Mouse (Mus musculus): Measurements from ENCODE around the gene Gm20695.
"Not testable (repeated sequence)": the region's sequence is repeated elsewhere in the genome, so short reads cannot be mapped to it uniquely, and the experiment has no call there.

Gene Gm20695

DNA sequence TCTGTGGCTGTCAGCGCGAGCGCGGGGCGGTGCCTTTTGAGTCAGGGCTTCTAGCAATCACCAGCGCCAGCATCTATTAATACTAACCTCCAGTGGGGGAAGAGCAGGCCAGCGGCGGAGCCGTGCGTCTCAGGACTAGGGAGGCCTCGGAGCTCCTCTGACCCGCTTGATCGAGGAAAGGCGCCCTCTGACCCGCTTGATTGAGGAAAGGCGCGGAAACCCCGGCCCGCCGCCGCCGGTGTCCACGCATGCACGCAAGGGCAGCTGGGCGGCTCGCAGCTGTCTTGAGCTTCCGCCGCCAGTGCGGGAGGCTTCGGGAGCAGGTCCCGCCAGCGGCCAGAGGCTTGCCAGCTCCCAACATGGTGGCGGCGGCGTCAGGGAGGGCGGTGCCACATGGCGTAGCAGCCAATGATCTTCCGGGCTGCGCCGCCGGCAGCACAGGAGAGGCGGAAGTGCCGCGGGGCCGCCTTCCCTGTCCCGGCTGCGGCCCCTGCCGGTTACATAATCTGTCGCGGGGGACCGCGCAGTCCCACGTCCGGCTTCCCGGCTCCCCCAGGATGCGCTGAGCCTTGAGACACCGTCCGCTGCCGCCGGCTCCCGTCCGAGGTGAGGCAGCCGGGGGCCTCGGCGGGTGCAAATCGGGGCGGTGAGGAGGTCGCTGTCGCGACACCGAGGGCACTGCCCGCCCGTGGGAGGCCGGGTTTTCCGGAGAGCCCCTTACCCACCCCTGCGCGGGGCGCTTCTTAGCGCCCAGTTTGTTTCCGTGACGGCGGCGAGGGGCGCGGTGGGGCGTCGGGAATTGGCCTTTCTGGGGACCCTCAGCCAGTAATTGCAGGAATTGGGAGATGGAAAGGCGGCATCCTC is at the start of gene Gm20695, which contains the start of gene Zfp597:
Gm20695 (plus strand) TSS at position 448 of the 864 bp plus-strand sequence.
Zfp597 (minus strand) TSS at position 361 of the 864 bp plus-strand sequence.
- DNase-seq (ENCODE audit: extremely low read depth, low read depth): peak; percentile 70

GRCm38 (mm10) chr16:3835461-3835860 is 49.0 kb upstream of the Gm20695 start:
- no peak for DNase-seq (ENCODE audit: extremely low read depth, low read depth)

GRCm38 (mm10) chr16:3839157-3839885 is 45.1 kb upstream of the Gm20695 start:
- DNase-seq (ENCODE audit: extremely low read depth, low read depth): no peak

- no peak for DNase-seq (ENCODE audit: extremely low read depth, low read depth)
Measured at GRCm38 (mm10) chr16:3842989-3843388, 41.5 kb upstream of the Gm20695 start.

DNA sequence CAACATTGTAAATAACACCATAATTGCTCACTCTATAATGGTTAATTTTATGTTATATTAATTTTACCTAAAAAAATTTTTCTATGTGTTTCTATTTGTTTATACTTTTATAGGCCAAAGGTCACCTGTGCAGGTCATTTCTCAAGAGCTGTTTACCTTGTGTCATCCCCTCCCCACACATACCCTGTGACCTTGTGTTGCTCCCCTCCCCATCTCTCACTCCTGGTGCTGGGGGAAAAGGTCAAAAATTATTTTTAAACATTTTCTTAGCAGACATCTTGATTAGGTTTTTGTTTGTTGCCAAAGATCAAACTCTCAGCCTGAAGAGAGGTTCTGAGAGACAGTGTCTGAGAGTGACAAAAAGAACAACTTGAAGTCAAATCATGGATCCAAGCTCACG is 40.7 kb upstream of the Gm20695 start:
- no peak for DNase-seq (ENCODE audit: extremely low read depth, low read depth)

- DNase-seq (ENCODE audit: extremely low read depth, low read depth): peak; percentile 94
Measured at GRCm38 (mm10) chr16:3846711-3847518, 37.5 kb upstream of the Gm20695 start, which contains the start of gene Zfp174. Gene Zfp174 (plus strand): TSS chr16:3847268.

DNA sequence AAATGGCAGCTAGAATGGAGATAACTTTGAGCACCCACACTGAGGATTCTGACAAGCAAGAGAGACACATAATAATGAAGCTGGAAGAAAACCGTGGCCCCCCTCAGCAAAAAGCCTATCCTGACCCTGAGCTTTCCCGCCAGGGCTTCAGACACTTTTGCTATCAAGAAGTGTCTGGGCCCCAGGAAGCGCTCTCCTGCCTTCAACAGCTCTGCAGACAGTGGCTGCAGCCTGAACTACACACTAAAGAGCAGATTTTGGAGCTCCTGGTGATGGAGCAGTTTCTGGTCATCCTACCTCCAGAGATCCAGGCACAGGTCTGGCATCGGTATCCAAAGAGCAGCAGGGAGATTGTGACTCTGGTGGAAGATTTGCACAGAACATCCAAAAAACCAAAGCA is 36.6 kb upstream of the Gm20695 start:
- DNase-seq (ENCODE audit: extremely low read depth, low read depth): no peak

DNA sequence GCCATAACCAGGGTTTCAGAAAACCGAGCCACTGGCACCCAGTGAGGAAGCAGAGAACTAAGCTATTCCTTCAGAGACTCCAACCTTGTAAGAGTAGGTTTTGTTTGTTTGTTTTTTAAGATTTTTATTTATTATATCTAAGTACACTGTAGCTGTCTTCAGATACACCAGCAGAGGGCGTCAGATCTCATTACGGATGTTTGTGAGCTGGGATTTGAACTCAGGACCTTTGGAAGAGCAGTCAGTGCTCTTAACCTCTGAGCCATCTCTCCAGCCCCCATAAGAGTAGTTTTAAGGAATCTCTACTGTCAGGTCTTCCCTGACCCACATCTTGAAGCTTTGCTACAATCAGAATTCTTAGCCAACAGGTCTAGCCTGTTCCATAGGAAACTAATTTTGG is 36.0 kb upstream of the Gm20695 start:
- DNase-seq (ENCODE audit: extremely low read depth, low read depth): no peak

- DNase-seq (ENCODE audit: extremely low read depth, low read depth): not testable (repeated sequence)
Measured at GRCm38 (mm10) chr16:3851301-3851700, 33.1 kb upstream of the Gm20695 start.

DNA sequence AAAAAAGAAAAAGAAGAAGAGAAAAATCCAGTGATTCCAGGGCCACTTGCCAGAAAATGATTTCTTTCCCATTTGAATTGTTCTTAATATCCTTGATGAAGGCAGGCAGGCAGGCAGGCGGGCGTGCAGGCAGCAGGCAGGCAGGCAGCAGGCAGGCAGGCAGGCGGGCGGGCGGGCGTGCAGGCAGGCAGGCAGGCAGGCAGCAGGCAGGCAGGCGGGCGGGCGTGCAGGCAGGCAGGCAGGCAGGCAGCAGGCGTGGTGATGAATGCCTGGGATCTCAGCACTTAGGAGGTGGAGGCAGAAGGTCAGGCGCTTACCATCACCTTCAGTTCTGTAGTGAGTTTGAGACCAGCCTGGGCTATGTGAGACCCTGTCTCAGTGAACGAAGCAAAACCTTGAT is 31.9 kb upstream of the Gm20695 start:
- no peak for DNase-seq (ENCODE audit: extremely low read depth, low read depth)

DNA sequence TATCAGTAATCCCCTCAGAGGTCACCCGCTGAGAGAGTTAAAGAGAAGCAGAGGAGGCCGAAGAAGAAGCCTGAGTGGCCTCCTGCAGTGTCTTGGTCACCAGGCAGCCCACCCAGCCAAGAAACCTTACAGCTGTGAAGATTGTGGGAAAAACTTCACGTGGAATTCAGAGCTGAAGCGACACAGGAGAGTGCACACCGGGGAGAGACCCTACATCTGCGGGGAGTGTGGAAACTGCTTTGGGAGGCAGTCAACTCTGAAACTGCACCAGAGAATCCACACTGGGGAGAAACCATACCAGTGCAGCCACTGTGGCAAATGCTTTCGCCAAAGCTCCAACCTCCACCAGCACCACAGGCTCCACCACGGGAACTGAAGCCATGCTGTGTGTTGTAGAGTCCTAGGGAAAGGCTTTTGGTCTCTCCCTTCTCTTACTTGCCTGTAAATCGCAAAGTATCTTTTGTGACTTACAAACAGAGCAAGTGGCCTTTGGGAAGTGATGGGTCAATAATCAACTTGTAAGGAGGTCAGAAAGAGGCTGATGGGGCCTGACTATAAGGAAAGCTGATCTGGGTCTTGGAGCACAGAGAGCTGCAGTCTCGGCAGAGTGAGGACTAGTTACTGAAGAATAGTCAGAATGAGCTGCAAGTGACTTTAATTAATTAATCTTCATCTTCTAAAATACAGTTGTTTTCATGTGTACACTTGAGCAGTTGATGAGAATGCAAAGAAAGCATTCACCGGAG is 29.8 kb upstream of the Gm20695 start:
- DNase-seq (ENCODE audit: extremely low read depth, low read depth): no peak

- DNase-seq (ENCODE audit: extremely low read depth, low read depth): peak; percentile 18
Measured at GRCm38 (mm10) chr16:3855776-3856175, 28.7 kb upstream of the Gm20695 start.

GRCm38 (mm10) chr16:3859254-3859653 is 25.2 kb upstream of the Gm20695 start:
- DNase-seq (ENCODE audit: extremely low read depth, low read depth): no peak

GRCm38 (mm10) chr16:3871815-3872214 is 12.6 kb upstream of the Gm20695 start:
- DNase-seq (ENCODE audit: extremely low read depth, low read depth): no peak

DNA sequence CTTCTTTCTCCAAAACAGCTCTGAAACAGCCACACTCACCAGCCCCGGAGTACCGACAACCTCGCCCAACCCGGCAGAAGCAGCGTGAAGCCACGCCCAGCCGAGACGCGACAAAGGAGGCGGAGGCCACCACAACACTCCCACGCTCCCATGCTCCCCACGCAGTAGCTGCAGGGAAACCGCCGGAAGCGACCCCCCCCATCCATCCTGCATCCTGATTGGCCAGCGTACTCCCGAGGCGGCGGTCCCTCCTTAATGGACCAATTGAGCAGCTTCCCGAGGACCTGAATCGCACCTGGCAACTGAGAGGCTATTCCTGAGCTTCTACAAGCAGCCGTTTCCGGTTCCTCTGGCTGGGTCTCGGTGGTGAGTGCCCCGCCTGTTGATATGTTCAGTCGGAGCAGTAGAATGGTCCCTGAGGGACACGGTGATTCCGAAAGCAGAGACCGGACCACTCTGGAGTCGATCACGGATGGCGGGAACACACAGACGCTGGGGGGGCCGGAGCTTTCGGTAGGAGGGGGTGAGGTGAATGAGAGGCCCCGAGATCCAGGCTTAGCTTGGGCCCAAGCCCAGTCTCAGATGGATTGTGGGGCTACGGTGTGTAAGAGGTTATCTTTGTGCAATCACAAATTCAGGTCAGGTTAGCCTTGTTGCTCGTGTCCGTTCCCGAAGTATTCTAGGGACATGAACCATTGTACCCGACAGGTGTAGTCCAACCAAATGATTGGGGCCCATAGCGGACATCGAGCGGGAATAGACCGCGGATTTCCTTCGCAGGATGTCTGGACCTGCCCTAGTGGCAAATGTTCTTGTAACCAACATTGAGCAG is 12.0 kb upstream of the Gm20695 start, which contains the start of gene Naa60:
Naa60 (plus strand) TSS at position 160 of the 832 bp plus-strand sequence.
- DNase-seq (ENCODE audit: extremely low read depth, low read depth): no peak

DNA sequence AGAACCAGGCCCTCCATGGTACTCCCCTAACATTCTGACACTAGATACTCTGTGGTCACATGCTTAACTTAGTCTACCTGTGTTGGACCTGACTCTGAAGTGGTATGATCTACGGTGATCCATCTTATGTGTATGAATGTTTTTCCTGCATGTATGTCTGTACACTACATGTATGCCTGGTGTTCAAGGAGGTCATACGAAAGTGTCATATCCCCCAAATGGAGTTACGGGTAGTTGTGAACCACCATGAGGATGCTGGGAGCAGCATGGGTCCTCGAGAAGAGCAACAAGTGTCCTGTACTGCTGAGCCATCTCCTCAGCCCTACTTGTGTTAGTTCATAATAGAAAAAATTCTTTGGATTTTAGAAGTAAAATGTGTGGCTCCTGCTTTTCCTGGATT is 8.1 kb upstream of the Gm20695 start:
- no peak for DNase-seq (ENCODE audit: extremely low read depth, low read depth)

- DNase-seq (ENCODE audit: extremely low read depth, low read depth): peak; percentile 49
Measured at GRCm38 (mm10) chr16:3885065-3885670, 720 bp downstream of the Gm20695 start.

- no peak for DNase-seq (ENCODE audit: extremely low read depth, low read depth)
Measured at GRCm38 (mm10) chr16:3891621-3892295, 7.3 kb downstream of the Gm20695 start.

DNA sequence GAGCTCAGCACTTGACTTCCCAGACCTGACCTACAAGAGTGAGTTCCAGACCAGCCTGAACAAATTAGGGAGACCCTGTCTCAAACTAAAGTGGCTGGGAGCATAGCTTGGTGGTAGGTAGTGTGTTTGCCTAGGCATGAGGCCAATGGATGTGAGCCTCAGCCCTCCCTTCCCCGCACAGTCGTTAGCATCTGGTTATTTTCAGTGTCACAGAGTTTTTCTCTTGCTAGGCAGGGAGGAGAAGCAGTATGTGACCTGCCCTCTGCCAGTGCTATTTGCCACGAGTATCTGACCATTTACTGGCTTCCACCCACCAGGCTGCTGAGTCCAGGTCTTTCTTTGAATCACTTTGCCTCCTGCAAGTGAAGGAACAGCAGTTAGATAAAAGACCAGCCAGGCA is 9.3 kb downstream of the Gm20695 start:
- DNase-seq (ENCODE audit: extremely low read depth, low read depth): no peak
